Mouse (Mus musculus) forelimb bud, embryonic 11.5 days (tissue): ENCODE data around the gene Rab12.

Source experiments
- DNase-seq: peaks from one replicate; pipeline ENCODE4 v3.0.0-alpha.2; 2012; ENCODE audit warnings: low read depth, low spot score

Rab12 gene

GRCm38 (mm10) chr17:66448421-66449405 is 70.8 kb downstream of the Rab12 start:
- DNase-seq: no peak

DNA sequence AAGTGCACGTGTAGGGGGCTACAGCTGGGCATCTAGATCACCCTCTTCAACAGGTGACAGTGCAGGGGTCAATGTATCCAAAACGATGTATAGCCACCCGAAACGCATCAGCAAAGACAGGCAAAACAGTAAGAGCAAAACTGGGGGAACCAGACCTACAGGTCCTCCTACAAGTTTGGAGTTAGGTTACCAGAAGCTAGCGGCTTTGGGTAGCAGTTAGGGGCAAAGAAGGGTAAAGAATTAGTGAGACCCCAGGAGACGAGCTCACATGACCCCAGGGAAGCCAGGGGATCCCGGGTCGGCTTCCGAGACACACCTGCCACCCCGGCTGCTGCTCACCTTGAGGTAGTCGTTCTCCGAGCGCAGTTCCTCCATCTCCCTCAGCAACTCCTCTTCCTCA is 71.6 kb downstream of the Rab12 start:
- no peak for DNase-seq

GRCm38 (mm10) chr17:66447007-66447312 is 72.6 kb downstream of the Rab12 start:
- DNase-seq: no peak

- DNase-seq: no peak
Measured at GRCm38 (mm10) chr17:66446196-66447006, 73.1 kb downstream of the Rab12 start.
